Mouse (Mus musculus) right cerebral cortex, postnatal 25 days (tissue): Measurements from ENCODE around the gene Myod1.

Experiments used
- DNase-seq: peaks from one replicate; pipeline ENCODE4 v3.0.0; 2022

The Myod1 gene

GRCm38 (mm10) chr7:46418102-46418622 lies 41.9 kb downstream of the Myod1 start:
- DNase-seq = no peak

- no peak for DNase-seq
These were observed 45.3 kb downstream of the Myod1 start for GRCm38 (mm10) chr7:46421535-46421934.

- DNase-seq = no peak
These were observed 45.9 kb downstream of the Myod1 start for GRCm38 (mm10) chr7:46422052-46422763.

- DNase-seq = peak; percentile 80
These were observed 46.6 kb downstream of the Myod1 start for GRCm38 (mm10) chr7:46422764-46423412.

GRCm38 (mm10) chr7:46423951-46424350 lies 47.7 kb downstream of the Myod1 start:
- no peak for DNase-seq

- no peak for DNase-seq
These were observed 48.7 kb downstream of the Myod1 start for GRCm38 (mm10) chr7:46425012-46425411.
